Mouse (Mus musculus): ENCODE results near the gene Slc4a2.
A peak's percentile ranks its signal among the peaks of the same experiment; 100 is the strongest.

The Slc4a2 gene

GRCm38 (mm10) chr5:24466762-24467161 lies 43.1 kb downstream of the Slc4a2 start:
- DNase-seq (ENCODE audit: low spot score): no peak

GRCm38 (mm10) chr5:24470600-24470999 lies 47.0 kb downstream of the Slc4a2 start:
- peak; percentile 55 for DNase-seq (ENCODE audit: low spot score)

DNA sequence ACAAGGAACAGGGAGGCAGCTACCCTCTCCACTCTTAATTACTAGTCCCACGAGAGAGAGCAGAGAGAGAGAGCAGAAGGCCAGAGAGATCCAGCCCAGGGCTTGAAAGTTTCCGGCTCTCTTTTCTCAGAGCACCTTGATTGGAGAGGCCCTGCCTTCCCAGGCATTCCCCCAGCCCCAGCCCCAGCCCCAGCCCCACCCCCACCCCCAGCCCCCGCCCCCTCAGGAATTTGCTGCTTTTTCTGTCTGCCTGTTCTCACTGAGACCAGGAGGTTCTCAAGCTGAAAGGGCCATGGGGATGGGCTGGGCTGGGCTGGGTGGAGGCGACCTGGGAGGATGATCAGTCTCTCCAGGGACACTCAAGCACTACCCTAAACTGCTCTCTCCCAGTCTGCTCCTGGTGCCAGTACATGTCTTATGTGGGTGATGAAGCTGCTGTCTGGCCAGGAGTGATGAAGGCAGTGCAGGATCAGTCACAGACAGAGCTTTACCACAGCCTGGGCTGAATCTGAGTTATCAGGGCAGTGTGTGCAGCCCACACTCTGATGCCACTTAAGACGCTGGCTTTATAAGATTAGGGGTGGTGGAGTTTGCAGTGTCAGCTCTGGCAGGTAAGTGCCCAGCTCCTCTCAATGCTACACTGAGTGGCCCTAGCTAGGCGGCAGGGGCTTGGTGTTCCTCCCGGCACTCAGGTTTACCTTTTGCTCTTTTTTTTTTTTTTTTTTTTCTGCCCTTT lies 49.4 kb downstream of the Slc4a2 start:
- no peak for DNase-seq (ENCODE audit: low spot score)

GRCm38 (mm10) chr5:24474025-24474722 lies 50.5 kb downstream of the Slc4a2 start:
- DNase-seq (ENCODE audit: low spot score): no peak

DNA sequence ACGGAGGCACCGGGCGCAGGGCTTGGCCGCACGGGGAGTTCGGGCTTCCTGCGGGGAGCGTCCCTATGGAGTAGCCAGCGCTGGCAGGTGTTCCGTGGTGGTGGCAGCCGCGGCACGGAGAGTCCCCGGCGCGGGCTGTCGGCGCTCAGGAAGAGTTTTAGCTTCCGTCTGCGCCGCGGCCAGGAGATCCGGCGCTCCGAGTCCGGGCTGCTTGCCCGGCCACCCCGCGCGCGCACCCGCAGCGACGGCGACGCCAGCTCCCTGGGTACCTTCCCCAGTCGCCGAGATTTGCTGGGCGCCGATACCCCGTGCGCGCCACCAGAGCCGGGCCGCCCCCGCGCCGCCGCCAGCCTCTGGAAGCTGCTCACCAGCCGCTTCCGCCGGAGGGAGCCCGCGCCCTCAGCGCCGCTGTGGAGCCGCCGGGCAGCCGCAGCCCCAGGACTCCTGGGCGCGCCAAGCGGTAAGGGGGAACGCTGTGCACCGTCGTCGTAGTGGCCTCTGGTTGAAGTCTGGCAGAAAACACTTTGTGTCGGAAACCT lies 51.2 kb downstream of the Slc4a2 start:
- DNase-seq (ENCODE audit: low spot score): no peak

DNA sequence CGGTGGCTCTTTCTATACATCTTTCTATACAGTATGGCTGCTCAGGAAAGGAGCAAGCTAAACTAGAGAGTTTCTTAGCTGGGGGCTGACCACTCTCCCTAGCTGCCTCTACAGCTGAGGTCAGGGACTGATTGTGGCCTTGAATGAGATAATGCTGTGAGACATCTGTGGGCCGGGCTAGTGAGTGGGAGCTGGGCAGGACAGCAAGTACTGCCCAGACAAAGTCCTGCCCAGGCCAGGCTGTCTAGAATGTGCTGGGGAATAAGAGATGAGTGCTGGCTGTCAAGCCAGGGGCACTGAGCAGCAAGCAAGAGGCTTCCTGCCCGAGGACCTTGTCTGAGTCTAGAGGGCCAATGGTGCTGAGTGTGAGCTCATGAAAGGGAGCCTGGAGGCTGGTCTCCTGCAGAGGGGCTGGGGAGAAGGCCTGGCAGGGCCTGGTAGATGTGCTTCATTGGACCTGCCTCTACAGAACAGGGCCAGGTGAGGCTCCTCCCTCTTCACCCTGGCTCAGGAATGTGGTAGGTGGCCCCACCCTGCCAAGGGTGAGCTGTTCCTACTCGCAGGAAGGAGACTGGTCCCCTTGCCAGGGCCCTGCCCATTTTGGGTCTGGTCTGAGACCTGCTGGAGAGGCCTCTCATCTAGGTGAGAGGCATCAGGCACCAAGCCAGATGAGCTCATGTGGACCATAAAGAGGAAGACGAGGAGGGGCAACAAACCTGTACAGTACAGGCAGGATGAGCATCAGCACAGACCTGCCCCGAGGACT lies 52.0 kb downstream of the Slc4a2 start:
- no peak for DNase-seq (ENCODE audit: low spot score)

DNA sequence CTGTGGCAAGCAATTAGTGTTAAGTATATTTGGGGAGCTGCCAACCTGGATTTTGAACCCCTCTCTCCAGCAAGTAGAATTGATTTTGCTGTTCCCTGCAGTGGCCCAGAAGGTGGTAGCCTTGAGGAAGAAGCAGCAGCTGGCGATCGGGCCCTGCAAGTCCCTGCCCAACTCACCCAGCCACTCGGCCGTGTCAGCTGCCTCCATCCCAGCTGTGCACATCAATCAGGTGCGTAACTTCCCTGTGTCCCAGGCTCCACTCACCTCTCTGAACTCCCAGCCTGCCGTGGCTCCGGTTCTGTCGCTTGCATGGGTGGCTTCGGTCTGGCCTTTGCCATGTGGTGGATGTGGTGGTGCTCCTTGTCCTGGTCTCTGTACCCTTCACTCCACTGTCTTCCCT lies 54.3 kb downstream of the Slc4a2 start:
- DNase-seq (ENCODE audit: low spot score): no peak

- DNase-seq (ENCODE audit: low spot score): no peak
Measured at GRCm38 (mm10) chr5:24481647-24482046, 58.0 kb downstream of the Slc4a2 start.

GRCm38 (mm10) chr5:24482247-24483079 lies 58.8 kb downstream of the Slc4a2 start:
- no peak for DNase-seq (ENCODE audit: low spot score)

DNA sequence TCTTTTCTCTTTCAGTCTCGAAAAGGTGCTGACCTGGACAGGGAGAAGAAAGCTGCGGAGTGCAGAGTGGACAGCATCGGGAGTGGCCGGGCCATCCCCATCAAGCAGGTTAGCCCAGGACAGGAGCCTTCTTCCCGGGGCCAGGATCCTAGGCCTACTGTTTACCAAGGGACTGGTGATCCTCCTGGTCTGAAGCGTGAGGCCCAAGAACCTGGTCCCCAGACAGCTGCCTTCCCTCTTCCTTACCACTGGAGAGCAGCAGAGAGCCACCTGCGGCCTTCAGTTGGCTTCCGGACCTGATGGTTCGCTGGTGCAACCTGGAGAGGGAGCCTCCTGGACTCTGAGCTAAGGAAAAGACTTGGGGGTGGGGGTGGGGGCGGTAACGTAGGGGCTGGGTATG lies 59.7 kb downstream of the Slc4a2 start:
- DNase-seq (ENCODE audit: low spot score): no peak

- no peak for DNase-seq (ENCODE audit: low spot score)
Measured at GRCm38 (mm10) chr5:24484963-24485362, 61.3 kb downstream of the Slc4a2 start.

- DNase-seq (ENCODE audit: low spot score): peak; percentile 66
Measured at GRCm38 (mm10) chr5:24486097-24486496, 62.5 kb downstream of the Slc4a2 start.

- DNase-seq (ENCODE audit: low spot score): no peak
Measured at GRCm38 (mm10) chr5:24486738-24487137, 63.1 kb downstream of the Slc4a2 start.

- DNase-seq (ENCODE audit: low spot score): no peak
Measured at GRCm38 (mm10) chr5:24490413-24490920, 66.8 kb downstream of the Slc4a2 start.
